ENCODE assay signal across 19 mouse cellular contexts in genomic region chrX:99418762-99419161, GRCm38 (mm10). TPM values are rescaled to one million over a fixed set of nuclear protein-coding genes. Genes with fewer than 3 reads are reported as not detected.
DNase-seq lines count a peak whose midpoint lies in the region; ATAC-seq lines count a peak whose summit lies in the region.
"Had no signal": no experiment of that assay in that cellular context is flagged by ENCODE, and none has a peak within 500 bp of the region (broad histone marks: within the 10 kb centered on the region; RNA-seq: fewer than 3 reads in every experiment).

No protein-coding gene starts in this region.

- WGBS in hindbrain, embryonic 10.5 days: 77% methylated on average over 3 of the region's 3 CpGs
- WGBS in hindbrain, embryonic 12.5 days: 77% methylated on average over 3 of the region's 3 CpGs
- WGBS in embryonic facial prominence, embryonic 13.5 days: 59% methylated on average over 3 of the region's 3 CpGs

- no peaks in the 10 kb centered on the region for H3K9me3 ChIP-seq in hindbrain, embryonic 10.5 days
- no peaks in the 10 kb centered on the region for H3K9me3 ChIP-seq in hindbrain, embryonic 12.5 days (replicated peaks)
- H3K9me3 ChIP-seq in embryonic facial prominence, embryonic 13.5 days: no peaks in the 10 kb centered on the region
- H3K9me3 ChIP-seq: forebrain, embryonic 12.5 days; hindbrain, embryonic 15.5 days; intestine, embryonic 15.5 days; limb, embryonic 12.5 days; midbrain, embryonic 12.5 days had no signal

- H3K27ac ChIP-seq in hindbrain, embryonic 10.5 days: 0 out of 2 replicates have a peak overlapping the region, but pooled peaks have one; percentile 8
- no peak overlapping the region for H3K27ac ChIP-seq in hindbrain, embryonic 12.5 days
- peak overlapping the region; percentile 33; the same call in 1 of the 2 replicates for H3K27ac ChIP-seq in embryonic facial prominence, embryonic 13.5 days
- H3K27ac ChIP-seq: forebrain, embryonic 12.5 days; hindbrain, embryonic 15.5 days; intestine, embryonic 15.5 days; limb, embryonic 12.5 days; midbrain, embryonic 12.5 days had no signal

- no peak for ATAC-seq in hindbrain, embryonic 12.5 days (ENCODE audit: low FRiP score)
- ATAC-seq in embryonic facial prominence, embryonic 13.5 days (ENCODE audit: insufficient number of reproducible peaks, insufficient read depth, low FRiP score, low TSS enrichment, low read depth): no peak
- ATAC-seq: liver, postnatal 0 days had no signal

- H3K36me3 ChIP-seq in hindbrain, embryonic 10.5 days: no peaks in the 10 kb centered on the region
- H3K36me3 ChIP-seq in hindbrain, embryonic 12.5 days: no peaks in the 10 kb centered on the region
- no peaks in the 10 kb centered on the region for H3K36me3 ChIP-seq in embryonic facial prominence, embryonic 13.5 days
- H3K36me3 ChIP-seq: forebrain, embryonic 12.5 days; hindbrain, embryonic 15.5 days; intestine, embryonic 15.5 days; limb, embryonic 12.5 days; midbrain, embryonic 12.5 days had no signal

- H3K4me3 ChIP-seq in hindbrain, embryonic 10.5 days: no peak overlapping the region
- no peak overlapping the region for H3K4me3 ChIP-seq in hindbrain, embryonic 12.5 days
- no peak overlapping the region for H3K4me3 ChIP-seq in embryonic facial prominence, embryonic 13.5 days
- H3K4me3 ChIP-seq: forebrain, embryonic 12.5 days; hindbrain, embryonic 15.5 days; intestine, embryonic 15.5 days; limb, embryonic 12.5 days; midbrain, embryonic 12.5 days had no signal

- no peak overlapping the region for H3K4me2 ChIP-seq in hindbrain, embryonic 12.5 days (replicated peaks)
- H3K4me2 ChIP-seq in embryonic facial prominence, embryonic 13.5 days: no peak overlapping the region
- H3K4me2 ChIP-seq: forebrain, embryonic 12.5 days; hindbrain, embryonic 15.5 days; intestine, embryonic 15.5 days; limb, embryonic 12.5 days; liver, embryonic 11.5 days; midbrain, embryonic 12.5 days had no signal

- H3K4me1 ChIP-seq in hindbrain, embryonic 10.5 days (replicated peaks): peaks cover 22% of the 10 kb centered on the region
- H3K4me1 ChIP-seq in hindbrain, embryonic 12.5 days: no peaks in the 10 kb centered on the region
- peaks cover 14% of the 10 kb centered on the region for H3K4me1 ChIP-seq in embryonic facial prominence, embryonic 13.5 days
- H3K4me1 ChIP-seq: hindbrain, embryonic 15.5 days; limb, embryonic 12.5 days; midbrain, embryonic 12.5 days had no signal

- H3K9ac ChIP-seq in hindbrain, embryonic 12.5 days: no peak overlapping the region
- no peak overlapping the region for H3K9ac ChIP-seq in embryonic facial prominence, embryonic 13.5 days
- H3K9ac ChIP-seq: forebrain, embryonic 12.5 days; hindbrain, embryonic 15.5 days; intestine, embryonic 15.5 days; limb, embryonic 12.5 days; liver, postnatal 0 days; midbrain, embryonic 12.5 days had no signal

- peak; percentile 37 to 68 for DNase-seq in cerebellum, postnatal 10 days
- no peak for DNase-seq in cerebellum, adult 8-10 months
- no peak for DNase-seq in hindbrain, embryonic 10.5 days (ENCODE audit: low spot score)
- peak; percentile 9 to 34 for DNase-seq in lung, postnatal 4 days
- DNase-seq in lung, adult 18-20 months: no peak
- DNase-seq: adrenal gland, postnatal 14 days; cerebellum, adult 9-10 months; kidney, adult 9 months; kidney, postnatal 14 days; liver, postnatal 0 days; thymus, postnatal 25 days had no signal

- peaks cover 94% of the 10 kb centered on the region for H3K27me3 ChIP-seq in hindbrain, embryonic 10.5 days (ENCODE audit: insufficient read depth, poor library complexity, severe bottlenecking)
- H3K27me3 ChIP-seq in hindbrain, embryonic 12.5 days: peaks cover 74% of the 10 kb centered on the region
- H3K27me3 ChIP-seq in embryonic facial prominence, embryonic 13.5 days: peaks cover 72% of the 10 kb centered on the region

RNA-seq across cellular contexts. Expression of gene Pja1, which starts 52.3 kb away (rescaled TPM):
- polyA plus RNA-seq in hindbrain, embryonic 10.5 days (2016; fragmentation: Nextera tagmentation; extraction: Ambion mirVana): 188 and 192 TPM in 2 replicates
- polyA plus RNA-seq in hindbrain, embryonic 12.5 days (2016; fragmentation: Nextera tagmentation; extraction: Ambion mirVana): 248 and 274 TPM in 2 replicates
- 181 and 195 TPM in 2 replicates for polyA plus RNA-seq in embryonic facial prominence, embryonic 13.5 days (2015; fragmentation: Nextera tagmentation; extraction: Ambion mirVana)

Comparison
In these comparisons a context has a peak if more than half of its experiments do, and no peak if none do; other contexts are left out.
1. DNase-seq: peak in cerebellum, postnatal 10 days (2 of 2) and lung, postnatal 4 days (2 of 2); none in cerebellum, adult 8-10 months (single experiment), hindbrain, embryonic 10.5 days (single experiment) and lung, adult 18-20 months (0 of 2).